Mouse (Mus musculus): ENCODE measurements around the gene Epha10. TPM values are rescaled to one million over a fixed set of nuclear protein-coding genes. Genes with fewer than 3 reads are reported as not detected.
"Not testable (repeated sequence)": the region's sequence is repeated elsewhere in the genome, so short reads cannot be mapped to it uniquely, and the experiment has no call there.

Epha10 gene
- polyA plus RNA-seq, 1 experiment, result 49.8 TPM

DNA sequence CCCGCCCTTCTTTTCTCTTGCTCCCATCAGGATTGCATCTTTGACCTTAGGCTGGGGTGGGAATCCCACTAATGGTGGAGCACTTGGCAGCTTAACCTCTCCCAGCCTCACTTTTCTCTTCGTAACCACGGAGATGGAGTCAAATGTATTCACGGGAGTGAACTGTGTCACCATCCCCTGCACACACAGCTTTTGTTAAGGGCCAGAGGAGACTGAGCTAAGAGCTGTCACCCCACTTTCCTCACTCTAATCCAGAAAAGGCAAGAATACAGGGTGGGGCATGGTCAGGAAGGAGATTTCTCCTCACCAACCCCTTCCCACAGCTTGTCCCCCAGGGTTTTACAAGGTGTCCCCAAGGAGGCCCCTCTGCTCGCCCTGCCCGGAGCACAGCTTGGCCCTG lies 13.1 kb downstream of the Epha10 start:
- DNase-seq (ENCODE audit: extremely low spot score in 1 of 2, low spot score in 1 of 2), result no peak

DNA sequence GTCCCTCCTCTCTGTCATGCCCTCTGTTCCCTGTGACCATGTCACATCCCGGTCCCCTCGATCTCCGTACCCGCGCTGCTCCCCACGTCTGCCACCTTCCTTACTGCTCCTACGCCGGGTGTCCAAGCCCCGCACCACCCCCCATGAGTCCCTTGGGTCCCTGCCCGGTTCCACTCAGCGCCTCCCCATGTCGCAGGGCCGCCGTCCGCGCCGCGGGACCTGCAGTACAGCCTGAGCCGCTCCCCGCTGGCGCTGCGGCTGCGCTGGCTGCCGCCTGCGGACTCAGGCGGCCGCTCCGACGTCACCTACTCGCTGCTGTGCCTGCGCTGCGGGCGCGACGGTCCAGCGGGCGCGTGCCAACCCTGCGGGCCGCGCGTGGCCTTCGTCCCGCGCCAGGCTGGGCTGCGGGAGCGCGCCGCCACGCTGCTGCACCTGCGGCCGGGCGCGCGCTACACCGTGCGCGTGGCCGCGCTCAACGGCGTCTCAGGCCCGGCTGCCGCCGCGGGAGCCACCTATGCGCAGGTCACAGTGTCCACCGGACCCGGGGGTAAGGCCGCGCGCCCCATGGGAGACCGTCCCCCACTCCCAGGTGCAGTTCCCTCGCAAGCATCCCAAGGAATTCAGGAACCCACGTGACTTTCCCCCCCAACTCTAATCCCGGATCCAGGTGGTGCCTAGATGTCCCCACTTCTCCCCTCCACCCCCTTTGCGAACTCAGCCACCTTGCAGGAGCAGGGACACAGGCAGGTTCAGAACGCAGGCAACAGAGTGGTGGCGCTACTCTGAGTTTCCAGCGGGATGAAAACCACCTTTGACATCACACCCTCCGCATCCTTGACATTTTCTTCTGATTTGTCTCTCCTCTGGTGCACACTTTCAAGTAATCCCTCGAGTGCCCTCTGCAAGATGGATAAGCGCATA lies 14.1 kb downstream of the Epha10 start:
- peak; percentile 28 to 68 for DNase-seq (ENCODE audit: extremely low spot score in 1 of 2, low spot score in 1 of 2)

GRCm38 (mm10) chr4:124898428-124898827 lies 17.7 kb downstream of the Epha10 start:
- DNase-seq (ENCODE audit: extremely low spot score in 1 of 2, low spot score in 1 of 2), result no peak

GRCm38 (mm10) chr4:124899906-124900305 lies 19.2 kb downstream of the Epha10 start:
- no peak for DNase-seq (ENCODE audit: extremely low spot score in 1 of 2, low spot score in 1 of 2)

GRCm38 (mm10) chr4:124905417-124905816 lies 24.7 kb downstream of the Epha10 start:
- DNase-seq (ENCODE audit: extremely low spot score in 1 of 2, low spot score in 1 of 2), result no peak

DNA sequence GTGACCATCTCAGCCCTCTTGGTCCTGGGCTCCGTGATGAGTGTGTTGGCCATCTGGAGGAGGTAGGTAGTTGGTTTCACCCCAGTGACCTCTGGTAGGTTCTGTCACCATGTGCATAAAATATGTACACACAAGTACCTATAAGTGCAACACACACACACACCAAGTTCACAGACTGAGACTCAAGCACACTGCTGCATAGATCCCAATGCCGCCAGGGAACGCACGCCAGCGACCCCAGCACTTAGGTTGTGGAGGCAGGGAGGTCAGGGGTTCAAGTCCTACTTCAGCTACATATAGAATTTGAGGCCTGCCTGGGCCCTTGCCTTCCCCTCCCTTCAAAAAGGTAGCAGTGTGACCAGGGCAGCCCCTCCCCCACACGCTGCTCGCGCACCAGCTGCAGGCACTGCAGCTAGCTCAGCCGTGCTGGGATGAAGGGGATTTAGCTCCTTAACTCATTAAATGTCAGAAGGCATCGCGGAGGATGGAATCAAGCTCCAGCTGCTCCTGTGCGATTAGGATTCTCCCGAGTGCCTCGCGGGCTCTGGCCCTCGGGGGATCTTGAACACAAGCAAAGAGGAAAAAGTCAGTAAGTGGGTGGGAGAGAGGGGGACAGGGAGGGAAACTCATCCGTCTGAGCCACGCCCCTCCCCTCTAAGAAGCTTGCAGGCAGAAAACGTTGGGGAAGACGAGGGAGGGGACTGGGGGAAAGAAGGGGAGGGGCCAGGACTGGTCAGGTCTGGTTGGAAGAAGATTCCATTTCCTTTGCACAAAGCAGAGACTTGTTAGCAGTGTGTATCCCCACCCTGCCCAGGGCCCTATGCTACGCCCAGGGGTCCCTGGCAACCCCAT lies 25.5 kb downstream of the Epha10 start:
- no peak for DNase-seq (ENCODE audit: extremely low spot score in 1 of 2, low spot score in 1 of 2)

GRCm38 (mm10) chr4:124928102-124928501 lies 47.4 kb downstream of the Epha10 start:
- no peak for DNase-seq (ENCODE audit: extremely low spot score in 1 of 2, low spot score in 1 of 2)

DNA sequence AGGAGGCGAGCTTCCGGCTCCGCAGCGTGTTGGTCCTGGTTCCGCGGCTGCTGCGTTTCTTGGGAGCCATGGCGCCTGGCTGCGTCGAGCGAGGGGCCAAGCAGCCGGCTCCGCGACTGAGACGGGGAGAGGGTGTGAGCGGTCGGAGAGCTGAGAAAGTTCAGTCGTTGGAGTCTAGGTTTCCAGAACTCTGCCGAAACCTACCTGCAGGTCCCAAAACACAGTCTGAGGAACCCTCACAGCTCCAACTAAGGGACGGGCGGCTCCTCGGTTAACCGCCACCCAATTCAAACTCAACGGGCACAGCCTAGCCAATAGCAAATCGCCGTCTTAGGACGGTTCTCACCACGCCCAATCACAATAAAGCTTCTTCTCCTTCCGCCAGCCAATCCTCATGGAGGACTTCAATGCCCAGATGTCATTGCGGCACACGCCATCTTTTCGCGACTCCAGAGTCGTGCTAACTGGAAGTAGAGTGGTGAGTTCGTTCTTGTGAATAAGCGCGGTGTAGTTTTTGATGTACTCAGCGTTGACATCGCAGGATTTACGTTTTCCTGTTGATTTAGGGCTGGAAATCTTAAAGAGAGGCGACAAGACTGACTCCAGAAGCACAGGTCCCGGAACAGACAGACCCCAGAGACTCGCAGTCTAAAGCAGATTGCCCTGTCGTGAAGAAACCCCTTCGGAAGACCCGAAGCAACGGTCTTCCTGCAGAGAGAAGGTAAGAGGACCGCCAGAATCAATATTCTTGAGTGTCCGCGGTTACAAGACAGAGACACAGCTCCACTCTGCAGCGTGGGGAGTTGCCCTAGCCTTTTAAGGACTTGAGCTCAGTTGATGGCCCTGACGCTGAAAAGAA lies 56.1 kb downstream of the Epha10 start, which contains the start of gene 9930104L06Rik:
TSS of gene 9930104L06Rik (plus strand) at position 436 of the 859 bp plus-strand sequence.
- DNase-seq (ENCODE audit: extremely low spot score in 1 of 2, low spot score in 1 of 2), result peak; percentile 95 to 98

DNA sequence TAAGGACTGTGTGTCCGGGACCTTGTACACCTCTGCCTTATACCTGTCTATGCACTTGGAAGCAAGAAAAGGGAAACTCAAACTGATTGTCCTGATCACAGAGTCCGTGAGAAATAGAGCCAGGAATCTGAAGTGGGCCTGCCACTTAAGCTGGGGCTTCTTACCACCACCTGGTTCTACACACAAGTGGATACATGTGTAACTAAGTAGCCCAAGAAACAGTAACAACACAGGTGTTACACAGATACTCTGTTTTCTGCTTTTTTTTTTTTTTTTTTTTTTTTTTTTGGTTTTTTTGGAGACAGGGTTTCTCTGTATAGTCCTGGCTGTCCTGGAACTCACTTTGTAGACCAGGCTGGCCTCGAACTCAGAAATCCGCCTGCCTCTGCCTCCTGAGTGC lies 58.5 kb downstream of the Epha10 start, which contains the start of gene Cdca8:
TSS of gene Cdca8 (minus strand) at position 101 of the 400 bp plus-strand sequence.
- DNase-seq (ENCODE audit: extremely low spot score in 1 of 2, low spot score in 1 of 2), result not testable (repeated sequence)

GRCm38 (mm10) chr4:124943022-124943421 lies 62.3 kb downstream of the Epha10 start:
- peak in 1 of 2 experiments; percentile 91 for DNase-seq (ENCODE audit: extremely low spot score in 1 of 2, low spot score in 1 of 2)

DNA sequence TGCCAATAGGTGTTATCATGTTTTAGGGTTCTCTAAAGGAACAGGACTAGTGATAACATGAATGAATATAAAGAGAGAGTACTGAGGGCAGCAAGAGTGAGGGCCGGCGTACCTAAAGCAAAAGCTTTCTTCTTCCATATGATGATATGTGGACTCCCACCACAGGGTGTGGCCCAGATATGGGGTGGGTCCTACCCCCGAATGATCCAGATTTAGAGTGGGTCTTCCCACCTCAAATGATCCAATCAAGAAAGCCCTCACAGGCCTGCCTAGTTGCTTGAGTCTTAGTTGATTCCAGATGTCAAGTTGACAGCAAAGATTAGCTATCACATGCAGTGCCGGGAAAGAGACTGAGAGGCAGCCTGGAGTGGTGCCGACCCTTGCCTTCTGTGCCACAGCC lies 63.1 kb downstream of the Epha10 start:
- no peak for DNase-seq (ENCODE audit: extremely low spot score in 1 of 2, low spot score in 1 of 2)

GRCm38 (mm10) chr4:124944961-124945360 lies 64.3 kb downstream of the Epha10 start:
- no peak for DNase-seq (ENCODE audit: extremely low spot score in 1 of 2, low spot score in 1 of 2)

- no peak for DNase-seq (ENCODE audit: extremely low spot score in 1 of 2, low spot score in 1 of 2)
Measured at GRCm38 (mm10) chr4:124949488-124949887, 68.8 kb downstream of the Epha10 start.

DNA sequence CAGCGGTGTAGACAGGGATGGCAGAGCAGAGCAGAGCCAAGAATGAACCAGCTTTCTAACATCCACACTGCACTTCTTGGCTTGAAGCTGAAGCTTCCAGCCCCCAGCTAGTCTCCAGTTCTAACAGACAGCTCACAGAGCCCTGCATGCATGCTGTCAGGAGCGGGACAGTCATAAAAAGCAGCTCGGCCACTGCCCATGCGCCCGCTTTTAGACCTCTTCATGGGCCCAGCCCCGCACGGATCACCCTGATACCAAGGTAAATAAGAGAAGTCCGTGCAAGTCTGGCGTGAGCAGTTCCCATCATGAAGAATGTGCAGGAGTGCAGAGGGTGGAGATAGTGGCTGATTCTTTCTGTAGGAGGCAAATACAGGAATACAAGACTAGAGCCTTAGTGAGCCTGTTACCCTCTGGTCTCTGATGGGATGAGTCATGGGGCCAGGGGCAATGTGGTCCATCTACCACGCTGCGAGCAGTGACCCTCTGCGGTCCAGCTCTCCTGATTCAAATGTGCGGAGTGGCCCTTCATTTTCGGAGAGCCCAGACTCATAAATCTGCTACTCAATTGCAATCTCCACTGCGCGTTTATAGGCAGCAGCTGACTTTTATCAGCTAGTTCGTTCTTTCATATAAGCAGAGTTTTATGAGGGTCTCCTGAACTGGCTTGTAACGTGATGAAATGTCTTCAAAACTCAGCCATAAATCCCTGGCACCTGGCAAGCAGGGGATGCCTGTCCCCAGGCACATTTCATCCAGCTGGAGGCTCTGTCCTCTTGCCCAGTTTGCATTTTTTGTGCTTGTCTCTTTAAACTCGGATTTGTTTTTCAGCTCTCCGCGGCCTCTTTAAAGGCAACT lies 69.7 kb downstream of the Epha10 start:
- DNase-seq (ENCODE audit: extremely low spot score in 1 of 2, low spot score in 1 of 2), result no peak

DNA sequence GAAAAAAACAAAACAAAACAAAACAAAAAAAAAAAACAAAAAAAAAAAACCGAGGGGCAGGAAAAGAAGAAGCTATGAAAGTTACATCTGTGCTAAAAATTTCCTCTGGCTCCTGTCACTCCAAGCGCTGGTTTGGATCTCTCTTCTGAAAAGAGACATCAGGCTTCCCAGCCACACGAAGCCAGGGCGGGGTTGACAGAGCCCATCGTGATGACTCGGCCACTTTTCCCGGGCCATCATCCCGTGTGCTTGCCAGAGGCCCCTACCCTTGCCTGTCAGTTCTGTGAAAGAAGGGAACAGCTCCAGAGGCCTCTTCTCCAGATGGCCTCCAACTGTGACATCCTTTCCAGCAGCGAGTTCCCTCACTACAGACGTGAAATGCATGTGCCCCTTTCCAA lies 70.3 kb downstream of the Epha10 start:
- DNase-seq (ENCODE audit: extremely low spot score in 1 of 2, low spot score in 1 of 2), result no peak

- no peak for DNase-seq (ENCODE audit: extremely low spot score in 1 of 2, low spot score in 1 of 2)
Measured at GRCm38 (mm10) chr4:124953546-124953945, 72.8 kb downstream of the Epha10 start.

DNA sequence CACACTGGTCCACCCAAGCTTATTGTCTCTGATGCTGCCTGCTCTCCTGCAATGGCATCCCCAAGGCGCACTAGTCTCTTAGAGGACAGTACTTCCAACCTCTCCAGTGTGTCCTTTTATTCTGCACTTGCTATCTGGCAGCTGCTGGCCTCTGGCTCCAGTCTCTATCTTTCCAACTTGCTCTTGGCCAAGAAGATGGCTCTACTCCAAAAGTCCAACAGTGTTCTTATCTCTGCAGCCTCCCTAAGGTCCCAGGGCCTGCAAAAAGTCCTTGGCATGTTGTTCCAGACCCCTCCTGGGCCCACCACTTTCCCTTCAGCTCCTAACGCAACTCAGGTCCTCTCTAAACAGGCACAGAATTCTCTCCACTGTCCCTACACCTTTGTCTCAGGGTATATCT lies 76.6 kb downstream of the Epha10 start:
- DNase-seq (ENCODE audit: extremely low spot score in 1 of 2, low spot score in 1 of 2), result no peak

GRCm38 (mm10) chr4:124959062-124959461 lies 78.4 kb downstream of the Epha10 start:
- no peak for DNase-seq (ENCODE audit: extremely low spot score in 1 of 2, low spot score in 1 of 2)

- no peak for DNase-seq (ENCODE audit: extremely low spot score in 1 of 2, low spot score in 1 of 2)
Measured at GRCm38 (mm10) chr4:124960940-124961339, 80.2 kb downstream of the Epha10 start.
